ENCODE assay signal across 18 mouse cellular contexts in the genomic region with DNA sequence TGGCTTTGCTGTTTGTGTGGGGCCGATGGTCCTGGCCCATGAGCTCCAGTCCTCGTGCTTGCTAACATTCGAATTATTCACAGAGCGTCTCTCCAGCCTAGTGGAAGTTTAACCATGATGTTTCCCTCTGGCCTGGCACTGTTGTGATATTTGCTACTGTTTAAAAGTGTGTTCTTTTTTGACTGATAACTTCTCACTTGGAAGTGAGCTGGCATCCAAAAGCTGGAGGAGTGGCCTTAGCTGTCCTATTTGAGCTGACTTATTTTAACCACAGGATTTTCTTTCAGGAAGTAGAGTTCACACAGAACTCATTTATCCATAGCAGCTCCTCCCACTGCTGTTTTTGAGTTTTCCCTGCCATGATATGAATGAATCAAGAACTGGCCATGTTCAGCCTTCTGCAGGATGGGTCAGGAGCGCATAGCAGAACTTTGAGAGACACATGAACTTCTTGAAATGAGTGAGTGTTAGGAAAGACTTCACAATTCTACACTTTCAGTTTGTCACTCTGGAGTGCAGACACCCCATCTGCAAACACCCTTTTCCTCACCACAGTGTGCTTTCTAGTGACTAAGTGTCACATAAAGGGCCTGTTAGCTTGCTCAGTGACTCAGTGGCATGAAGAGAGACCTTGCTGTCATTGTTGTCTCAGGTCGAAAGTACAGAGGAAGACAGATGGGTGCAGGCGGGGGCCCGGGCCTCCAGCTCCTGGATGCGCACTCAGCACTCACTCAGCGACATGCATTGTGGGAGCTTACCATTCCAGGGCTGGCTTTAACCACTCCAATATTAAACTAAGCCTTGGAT.
A peak's percentile ranks its signal among the peaks of the same experiment; 100 is the strongest.
DNase-seq lines count a peak whose midpoint lies in the region; ATAC-seq and TF ChIP-seq lines count a peak whose summit lies in the region.
"Had no signal": no experiment of that assay in that cellular context is flagged by ENCODE, and none has a peak within 500 bp of the region (broad histone marks: within the 10 kb centered on the region; RNA-seq: fewer than 3 reads in every experiment).

No protein-coding gene starts in this region.

- no peak for TF ChIP-seq CTCF in heart, postnatal 0 days (IDR thresholded peaks at IDR 0.05; ENCODE audit: low read depth)
- TF ChIP-seq CTCF in Patski (IDR thresholded peaks at IDR 0.05): no peak

- no peak overlapping the region for H3K9ac ChIP-seq in heart, postnatal 0 days (replicated peaks; ENCODE audit: low read depth, low read length)
- no peak overlapping the region for H3K9ac ChIP-seq in heart, embryonic 11.5 days (ENCODE audit: low read depth, low read length)
- no peak overlapping the region for H3K9ac ChIP-seq in midbrain, embryonic 11.5 days (ENCODE audit: low read length)
- H3K9ac ChIP-seq: embryonic facial prominence, embryonic 12.5 days; liver, embryonic 15.5 days; midbrain, embryonic 13.5 days had no signal

- no peak for DNase-seq in heart, postnatal 0 days (ENCODE audit: low spot score)
- DNase-seq in 3134 (ENCODE audit: extremely low read depth, insufficient read length, low spot score) (peak; percentile 57), Patski (ENCODE audit: low read depth, low spot score) (peak; percentile 68)
- peak; percentile 40 to 71 for DNase-seq in kidney, postnatal 25 days
- DNase-seq in urinary bladder, postnatal 4 days (ENCODE audit: low spot score in 2 of 2): no peak
- no peak for DNase-seq in urinary bladder, adult 2 months (ENCODE audit: low spot score)
- no peak for DNase-seq in midbrain, embryonic 11.5 days (ENCODE audit: low spot score, missing footprints)
- DNase-seq: adrenal gland, adult 8-10 months; heart, adult 2 months; layer of hippocampus, postnatal 36 days; thymus, postnatal 25 days had no signal

- in situ Hi-C loops in Patski (cut with MboI; ENCODE audit: low pct_unique_long_range_greater_than_20kb): no loop called here

- WGBS in heart, postnatal 0 days: 49% methylated on average over 10 of the region's 10 CpGs
- WGBS in heart, embryonic 11.5 days (ENCODE audit: insufficient replicate concordance): 65% methylated on average over 10 of the region's 10 CpGs
- 90% methylated on average over 10 of the region's 10 CpGs for WGBS in midbrain, embryonic 11.5 days

- no peak for ATAC-seq in heart, postnatal 0 days (ENCODE audit: insufficient read depth, low read depth)
- ATAC-seq in heart, embryonic 11.5 days (replicated peaks; ENCODE audit: insufficient number of reproducible peaks, low FRiP score, low TSS enrichment): no peak
- ATAC-seq in Patski: peak; percentile 52
- ATAC-seq in midbrain, embryonic 11.5 days (ENCODE audit: low FRiP score): no peak
- ATAC-seq: midbrain, embryonic 13.5 days had no signal

- no peak overlapping the region for H3K4me2 ChIP-seq in heart, postnatal 0 days (ENCODE audit: low read depth, low read length)
- H3K4me2 ChIP-seq in heart, embryonic 11.5 days: no peak overlapping the region
- no peak overlapping the region for H3K4me2 ChIP-seq in midbrain, embryonic 11.5 days
- H3K4me2 ChIP-seq: embryonic facial prominence, embryonic 12.5 days; liver, embryonic 15.5 days; midbrain, embryonic 13.5 days had no signal

- no peaks in the 10 kb centered on the region for H3K27me3 ChIP-seq in heart, postnatal 0 days (ENCODE audit: control insufficient read depth, insufficient read depth, low read length)
- H3K27me3 ChIP-seq in heart, embryonic 11.5 days (ENCODE audit: control insufficient read depth, insufficient read depth, low read length): no peaks in the 10 kb centered on the region
- H3K27me3 ChIP-seq in Patski: no peaks in the 10 kb centered on the region
- no peaks in the 10 kb centered on the region for H3K27me3 ChIP-seq in midbrain, embryonic 11.5 days (ENCODE audit: control insufficient read depth, insufficient read depth, low read length)
- H3K27me3 ChIP-seq: CH12.LX; embryonic facial prominence, embryonic 12.5 days; liver, embryonic 15.5 days; midbrain, embryonic 13.5 days had no signal

- CTCF ChIA-PET in Patski (lab: Charles Lee): interaction anchor here (0.8 to 4.5 kb wide), 8 partner anchors 15 to 113 kb away, joined by 3 to 36 read pairs (median 6); no protein-coding TSS in a partner anchor

- H3K9me3 ChIP-seq in heart, postnatal 0 days (replicated peaks; ENCODE audit: control insufficient read depth, low read length): no peaks in the 10 kb centered on the region
- no peaks in the 10 kb centered on the region for H3K9me3 ChIP-seq in heart, embryonic 11.5 days (replicated peaks; ENCODE audit: control insufficient read depth, low read length)
- H3K9me3 ChIP-seq in midbrain, embryonic 11.5 days (ENCODE audit: control insufficient read depth, low read length): no peaks in the 10 kb centered on the region
- H3K9me3 ChIP-seq: embryonic facial prominence, embryonic 12.5 days; forebrain, embryonic 10.5 days; limb, embryonic 10.5 days; liver, embryonic 15.5 days; midbrain, embryonic 13.5 days had no signal

- peak overlapping the region; percentile 14; the same call in 1 of the 2 replicates for H3K27ac ChIP-seq in heart, postnatal 0 days (ENCODE audit: low read depth)
- H3K27ac ChIP-seq in heart, embryonic 11.5 days (ENCODE audit: low read depth, low read length): no peak overlapping the region
- no peak overlapping the region for H3K27ac ChIP-seq in midbrain, embryonic 11.5 days (ENCODE audit: low read depth, low read length)
- H3K27ac ChIP-seq: embryonic facial prominence, embryonic 12.5 days; forebrain, embryonic 10.5 days; heart, adult 2 months; limb, embryonic 10.5 days; liver, embryonic 15.5 days; midbrain, embryonic 13.5 days had no signal

- TF ChIP-seq EP300 in heart, postnatal 0 days (IDR thresholded peaks at IDR 0.05; ENCODE audit: low read depth): no peak

- POLR2A ChIA-PET in Patski (lab: Charles Lee): interaction anchor here (0.7 to 4.0 kb wide), 6 partner anchors 20 to 58 kb away, joined by 3 to 29 read pairs (median 4); no protein-coding TSS in a partner anchor

- H3K4me1 ChIP-seq in heart, postnatal 0 days (ENCODE audit: control insufficient read depth, insufficient read depth): peaks cover 30% of the 10 kb centered on the region
- H3K4me1 ChIP-seq in heart, embryonic 11.5 days (ENCODE audit: control insufficient read depth, insufficient read depth, low read length): peaks cover 27% of the 10 kb centered on the region
- H3K4me1 ChIP-seq in midbrain, embryonic 11.5 days (ENCODE audit: control insufficient read depth, insufficient read depth, low read length): no peaks in the 10 kb centered on the region
- H3K4me1 ChIP-seq: embryonic facial prominence, embryonic 12.5 days; forebrain, embryonic 10.5 days; limb, embryonic 10.5 days; liver, embryonic 15.5 days; midbrain, embryonic 13.5 days had no signal

- no peak overlapping the region for H3K4me3 ChIP-seq in heart, postnatal 0 days (ENCODE audit: low read depth, low read length)
- no peak overlapping the region for H3K4me3 ChIP-seq in heart, embryonic 11.5 days (ENCODE audit: low read depth, low read length)
- no peak overlapping the region for H3K4me3 ChIP-seq in midbrain, embryonic 11.5 days (ENCODE audit: low read depth, low read length)
- H3K4me3 ChIP-seq: embryonic facial prominence, embryonic 12.5 days; forebrain, embryonic 10.5 days; heart, adult 2 months; limb, embryonic 10.5 days; liver, embryonic 15.5 days; midbrain, embryonic 13.5 days had no signal

- H3K36me3 ChIP-seq in heart, postnatal 0 days (replicated peaks; ENCODE audit: control insufficient read depth, insufficient read depth, low read length): no peaks in the 10 kb centered on the region
- H3K36me3 ChIP-seq in heart, embryonic 11.5 days (ENCODE audit: control insufficient read depth, insufficient read depth, low read length): no peaks in the 10 kb centered on the region
- H3K36me3 ChIP-seq in midbrain, embryonic 11.5 days (ENCODE audit: control insufficient read depth, insufficient read depth, low read length): no peaks in the 10 kb centered on the region
- H3K36me3 ChIP-seq: embryonic facial prominence, embryonic 12.5 days; forebrain, embryonic 10.5 days; limb, embryonic 10.5 days; liver, embryonic 15.5 days had no signal

Comparison
In these comparisons a context has a peak if more than half of its experiments do, and no peak if none do; other contexts are left out.
1. DNase-seq: peak in 3134 (single experiment), Patski (single experiment) and kidney, postnatal 25 days (2 of 2); none in heart, postnatal 0 days (single experiment), urinary bladder, postnatal 4 days (0 of 2), urinary bladder, adult 2 months (single experiment) and midbrain, embryonic 11.5 days (single experiment).